Mouse (Mus musculus): ENCODE data around the gene Rnls.

Rnls gene

GRCm38 (mm10) chr19:33188766-33189165, 203.3 kb downstream of the Rnls start:
- no peak for DNase-seq (ENCODE audit: low read depth, low spot score)

- no peak for DNase-seq (ENCODE audit: low read depth, low spot score)
Observed at GRCm38 (mm10) chr19:33179595-33179994, 212.5 kb downstream of the Rnls start.

GRCm38 (mm10) chr19:33178866-33179265, 213.2 kb downstream of the Rnls start:
- DNase-seq (ENCODE audit: low read depth, low spot score), result no peak

- no peak for DNase-seq (ENCODE audit: low read depth, low spot score)
Observed at GRCm38 (mm10) chr19:33178367-33178766, 213.7 kb downstream of the Rnls start.

GRCm38 (mm10) chr19:33173991-33174390, 218.1 kb downstream of the Rnls start:
- DNase-seq (ENCODE audit: low read depth, low spot score), result no peak

GRCm38 (mm10) chr19:33169881-33170280, 222.2 kb downstream of the Rnls start:
- DNase-seq (ENCODE audit: low read depth, low spot score), result no peak

GRCm38 (mm10) chr19:33167528-33168264, 224.4 kb downstream of the Rnls start:
- peak; percentile 18 for DNase-seq (ENCODE audit: low read depth, low spot score)

- no peak for DNase-seq (ENCODE audit: low read depth, low spot score)
Observed at GRCm38 (mm10) chr19:33164801-33165200, 227.3 kb downstream of the Rnls start.

- DNase-seq (ENCODE audit: low read depth, low spot score), result no peak
Observed at GRCm38 (mm10) chr19:33161903-33162302, 230.2 kb downstream of the Rnls start.

GRCm38 (mm10) chr19:33159897-33160296, 232.2 kb downstream of the Rnls start:
- DNase-seq (ENCODE audit: low read depth, low spot score), result no peak

GRCm38 (mm10) chr19:33159192-33159591, 232.9 kb downstream of the Rnls start:
- DNase-seq (ENCODE audit: low read depth, low spot score), result no peak

- DNase-seq (ENCODE audit: low read depth, low spot score), result no peak
Observed at GRCm38 (mm10) chr19:33158234-33158633, 233.9 kb downstream of the Rnls start.

GRCm38 (mm10) chr19:33148411-33148810, 243.7 kb downstream of the Rnls start:
- no peak for DNase-seq (ENCODE audit: low read depth, low spot score)

GRCm38 (mm10) chr19:33143198-33143597, 248.9 kb downstream of the Rnls start:
- no peak for DNase-seq (ENCODE audit: low read depth, low spot score)

- no peak for DNase-seq (ENCODE audit: low read depth, low spot score)
Observed at GRCm38 (mm10) chr19:33137316-33137715, 254.8 kb downstream of the Rnls start.

GRCm38 (mm10) chr19:33122611-33123226, 269.4 kb downstream of the Rnls start:
- no peak for DNase-seq (ENCODE audit: low read depth, low spot score)

GRCm38 (mm10) chr19:33119947-33120346, 272.1 kb downstream of the Rnls start:
- no peak for DNase-seq (ENCODE audit: low read depth, low spot score)

GRCm38 (mm10) chr19:33118898-33119297, 273.2 kb downstream of the Rnls start:
- DNase-seq (ENCODE audit: low read depth, low spot score), result no peak

GRCm38 (mm10) chr19:33114631-33115295, 277.3 kb downstream of the Rnls start:
- no peak for DNase-seq (ENCODE audit: low read depth, low spot score)

GRCm38 (mm10) chr19:33113746-33114145, 278.3 kb downstream of the Rnls start:
- DNase-seq (ENCODE audit: low read depth, low spot score), result no peak

- DNase-seq (ENCODE audit: low read depth, low spot score), result no peak
Observed at GRCm38 (mm10) chr19:33110404-33110803, 281.7 kb downstream of the Rnls start.

GRCm38 (mm10) chr19:33109941-33110371, 282.1 kb downstream of the Rnls start:
- DNase-seq (ENCODE audit: low read depth, low spot score), result no peak

GRCm38 (mm10) chr19:33109141-33109540, 283.0 kb downstream of the Rnls start:
- no peak for DNase-seq (ENCODE audit: low read depth, low spot score)

Data from mesoderm, embryonic 11.5 days (tissue).